In genomic region chr5:118876586-118877312, GRCm38 (mm10) we compare ENCODE assay signal across 8 mouse cellular contexts.
DNase-seq lines count a peak whose midpoint lies in the region; ATAC-seq and TF ChIP-seq lines count a peak whose summit lies in the region.
"Had no signal": no experiment of that assay in that cellular context is flagged by ENCODE, and none has a peak within 500 bp of the region (broad histone marks: within the 10 kb centered on the region; RNA-seq: fewer than 3 reads in every experiment).

No protein-coding gene starts in this region.

- ATAC-seq in lung, embryonic 14.5 days (ENCODE audit: insufficient read depth): no peak
- no peak for ATAC-seq in forebrain, embryonic 12.5 days (ENCODE audit: low FRiP score)
- ATAC-seq in intestine, embryonic 14.5 days (replicated peaks; ENCODE audit: low FRiP score, low TSS enrichment, low read depth): no peak
- ATAC-seq in neural tube, embryonic 12.5 days (ENCODE audit: low FRiP score, low read depth): no peak

- TF ChIP-seq CTCF in lung, embryonic 14.5 days (IDR thresholded peaks at IDR 0.05; ENCODE audit: low read depth): no peak

- 6% methylated on average over 18 of the region's 18 CpGs for WGBS in lung, embryonic 14.5 days
- WGBS in forebrain, embryonic 12.5 days: 9% methylated on average over 18 of the region's 18 CpGs
- WGBS in intestine, embryonic 14.5 days: 10% methylated on average over 18 of the region's 18 CpGs
- WGBS in neural tube, embryonic 12.5 days: 8% methylated on average over 18 of the region's 18 CpGs

- peak overlapping the region; percentile 43 for H3K9ac ChIP-seq in lung, embryonic 14.5 days
- H3K9ac ChIP-seq in forebrain, embryonic 12.5 days: no peak overlapping the region
- H3K9ac ChIP-seq in intestine, embryonic 14.5 days (ENCODE audit: low read length): peak overlapping the region; percentile 34; the same call in 1 of the 2 replicates
- no peak overlapping the region for H3K9ac ChIP-seq in neural tube, embryonic 12.5 days

- H3K4me1 ChIP-seq in lung, embryonic 14.5 days (ENCODE audit: insufficient read depth): peaks cover 5% of the 10 kb centered on the region
- H3K4me1 ChIP-seq in forebrain, embryonic 12.5 days: peaks cover 18% of the 10 kb centered on the region
- H3K4me1 ChIP-seq in intestine, embryonic 14.5 days (replicated peaks; ENCODE audit: control insufficient read depth, insufficient read depth, low read length): peaks cover 4% of the 10 kb centered on the region; the same call in 1 of the 2 replicates
- H3K4me1 ChIP-seq in neural tube, embryonic 12.5 days: no peaks in the 10 kb centered on the region; the same call in 1 of the 2 replicates

- H3K27ac ChIP-seq in lung, embryonic 14.5 days (ENCODE audit: low read depth): 0 out of 2 replicates have a peak overlapping the region, but pooled peaks have one; percentile 12
- no peak overlapping the region for H3K27ac ChIP-seq in forebrain, embryonic 12.5 days
- no peak overlapping the region for H3K27ac ChIP-seq in intestine, embryonic 14.5 days (ENCODE audit: low read depth)
- no peak overlapping the region for H3K27ac ChIP-seq in neural tube, embryonic 12.5 days

- DNase-seq in lung, embryonic 14.5 days: peak; percentile 49
- DNase-seq in lung, postnatal 25 days (ENCODE audit: low spot score): no peak
- DNase-seq in intestine, embryonic 14.5 days (ENCODE audit: low spot score): no peak
- DNase-seq in layer of hippocampus, adult 11-12 months (ENCODE audit: low spot score): no peak
- no peak for DNase-seq in layer of hippocampus, postnatal 14 days (ENCODE audit: low spot score in 2 of 2)
- DNase-seq: spleen, adult 18-20 months had no signal

- H3K9me3 ChIP-seq in lung, embryonic 14.5 days (ENCODE audit: low read depth, low read length): no peaks in the 10 kb centered on the region
- H3K9me3 ChIP-seq in forebrain, embryonic 12.5 days: no peaks in the 10 kb centered on the region
- H3K9me3 ChIP-seq in intestine, embryonic 14.5 days (ENCODE audit: control insufficient read depth, low read length): no peaks in the 10 kb centered on the region
- H3K9me3 ChIP-seq in neural tube, embryonic 12.5 days: no peaks in the 10 kb centered on the region

- H3K4me3 ChIP-seq in lung, embryonic 14.5 days (ENCODE audit: low read depth, low read length): peak overlapping the region; percentile 35
- peak overlapping the region; percentile 19 for H3K4me3 ChIP-seq in forebrain, embryonic 12.5 days (replicated peaks)
- H3K4me3 ChIP-seq in intestine, embryonic 14.5 days (ENCODE audit: low read depth, low read length): peak overlapping the region; percentile 28
- no peak overlapping the region; the same call in 1 of the 2 replicates for H3K4me3 ChIP-seq in neural tube, embryonic 12.5 days

- peaks cover 3% of the 10 kb centered on the region; the same call in 1 of the 2 replicates for H3K27me3 ChIP-seq in lung, embryonic 14.5 days (ENCODE audit: insufficient read depth, low read length)
- peaks cover 62% of the 10 kb centered on the region for H3K27me3 ChIP-seq in forebrain, embryonic 12.5 days
- H3K27me3 ChIP-seq in intestine, embryonic 14.5 days (replicated peaks; ENCODE audit: control insufficient read depth, insufficient read depth, low read length): peaks cover 26% of the 10 kb centered on the region
- H3K27me3 ChIP-seq in neural tube, embryonic 12.5 days (replicated peaks): peaks cover 43% of the 10 kb centered on the region

- H3K4me2 ChIP-seq in lung, embryonic 14.5 days: peak overlapping the region; percentile 75
- peak overlapping the region; percentile 49 for H3K4me2 ChIP-seq in forebrain, embryonic 12.5 days
- H3K4me2 ChIP-seq in intestine, embryonic 14.5 days (ENCODE audit: low read length): peak overlapping the region; percentile 71
- peak overlapping the region; percentile 55 for H3K4me2 ChIP-seq in neural tube, embryonic 12.5 days (replicated peaks)

- no peaks in the 10 kb centered on the region for H3K36me3 ChIP-seq in lung, embryonic 14.5 days (ENCODE audit: insufficient read depth)
- no peaks in the 10 kb centered on the region for H3K36me3 ChIP-seq in forebrain, embryonic 12.5 days (replicated peaks)
- H3K36me3 ChIP-seq in intestine, embryonic 14.5 days (ENCODE audit: control insufficient read depth, insufficient read depth, low read length): no peaks in the 10 kb centered on the region
- no peaks in the 10 kb centered on the region for H3K36me3 ChIP-seq in neural tube, embryonic 12.5 days

Comparison
In these comparisons a context has a peak if more than half of its experiments do, and no peak if none do; other contexts are left out.
1. H3K9ac ChIP-seq: peak in lung, embryonic 14.5 days (single experiment) and intestine, embryonic 14.5 days (single experiment); none in forebrain, embryonic 12.5 days (single experiment) and neural tube, embryonic 12.5 days (single experiment).
2. Peak in every context shown above with its lines, with median percentiles within 50 percentile points of each other: H3K4me2 ChIP-seq.